Mouse (Mus musculus): ENCODE results near the gene March8. TPM values are rescaled to one million over a fixed set of nuclear protein-coding genes. Genes with fewer than 3 reads are reported as not detected.

Gene March8
- polyA plus RNA-seq, 1 experiment from 2014 or later: 40.0 TPM

DNA sequence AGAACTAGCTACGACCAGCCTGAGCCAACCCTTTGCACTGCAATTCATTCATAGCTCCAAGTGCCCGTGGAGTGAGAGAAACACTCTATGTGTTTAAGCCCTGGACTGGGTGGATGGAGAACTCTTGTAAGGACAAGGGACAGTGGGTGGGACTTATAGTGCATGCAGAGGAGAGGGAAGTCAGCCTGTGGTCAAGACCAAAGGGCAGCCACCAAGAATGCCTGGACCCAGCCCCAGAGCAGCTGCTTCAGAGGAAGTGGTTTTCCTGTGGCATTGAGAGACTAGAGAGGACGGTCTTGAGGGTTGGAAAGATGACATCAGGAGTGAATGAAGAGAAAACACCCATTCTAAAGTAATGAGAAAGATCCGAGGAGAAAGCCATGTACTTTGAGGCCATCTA, 118.0 kb downstream of the March8 start:
- Histone ChIP-seq H3K27ac (ENCODE audit: low read depth, low read length) (no peak overlapping the region), H3K4me1 (ENCODE audit: control insufficient read depth, insufficient read depth, low read length) (no peaks in the 10 kb centered on the region), H3K36me3 (ENCODE audit: control insufficient read depth, insufficient read depth, low read length) (no peaks in the 10 kb centered on the region), H3K27me3 (ENCODE audit: control insufficient read depth, insufficient read depth, low read length) (peaks cover 14% of the 10 kb centered on the region), H3K4me2 (replicated peaks; ENCODE audit: low read depth, low read length) (no peak overlapping the region), H3K9ac (ENCODE audit: low read depth, low read length) (no peak overlapping the region), H3K9me3 (ENCODE audit: control insufficient read depth, low read length) (no peaks in the 10 kb centered on the region), H3K4me3 (ENCODE audit: low read length) (no peak overlapping the region)
- no peak for ATAC-seq (ENCODE audit: low FRiP score, low TSS enrichment)
- WGBS: 81% methylated on average over 4 of the region's 4 CpGs

DNA sequence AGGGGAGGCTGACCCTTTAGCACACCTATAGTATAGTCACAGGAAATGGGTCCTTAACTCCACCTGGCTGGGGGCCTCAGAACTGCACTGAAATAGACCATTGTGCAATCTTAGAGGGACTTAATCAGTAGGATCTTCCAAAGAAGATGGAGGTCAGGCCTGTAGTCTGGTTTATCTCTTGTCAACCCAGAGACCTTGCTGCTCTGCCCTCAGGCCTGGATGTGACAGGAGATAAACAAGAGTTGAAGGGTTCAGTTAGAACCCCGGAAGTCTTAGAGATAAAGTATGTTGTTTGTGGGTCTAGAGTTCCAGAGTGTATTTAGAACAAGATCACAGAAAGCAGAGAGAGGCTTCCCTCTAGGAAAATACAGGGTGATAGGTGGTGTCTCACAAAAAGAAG, 118.7 kb downstream of the March8 start:
- Histone ChIP-seq H3K9ac (ENCODE audit: low read depth, low read length) (no peak overlapping the region), H3K4me3 (ENCODE audit: low read length) (no peak overlapping the region), H3K4me2 (replicated peaks; ENCODE audit: low read depth, low read length) (no peak overlapping the region), H3K27ac (ENCODE audit: low read depth, low read length) (no peak overlapping the region), H3K27me3 (ENCODE audit: control insufficient read depth, insufficient read depth, low read length) (peaks cover 19% of the 10 kb centered on the region), H3K4me1 (ENCODE audit: control insufficient read depth, insufficient read depth, low read length) (no peaks in the 10 kb centered on the region), H3K36me3 (ENCODE audit: control insufficient read depth, insufficient read depth, low read length) (no peaks in the 10 kb centered on the region), H3K9me3 (ENCODE audit: control insufficient read depth, low read length) (no peaks in the 10 kb centered on the region)
- ATAC-seq (ENCODE audit: low FRiP score, low TSS enrichment): no peak
- 94% methylated on average over 1 of the region's 1 CpGs for WGBS

- H3K27me3 ChIP-seq (ENCODE audit: control insufficient read depth, insufficient read depth, low read length): peaks cover 24% of the 10 kb centered on the region
- no peak overlapping the region for H3K4me3 ChIP-seq (ENCODE audit: low read length)
- no peaks in the 10 kb centered on the region for H3K9me3 ChIP-seq (ENCODE audit: control insufficient read depth, low read length)
- no peak overlapping the region for H3K4me2 ChIP-seq (replicated peaks; ENCODE audit: low read depth, low read length)
- ATAC-seq (ENCODE audit: low FRiP score, low TSS enrichment): no peak
- no peaks in the 10 kb centered on the region for H3K4me1 ChIP-seq (ENCODE audit: control insufficient read depth, insufficient read depth, low read length)
- H3K36me3 ChIP-seq (ENCODE audit: control insufficient read depth, insufficient read depth, low read length): no peaks in the 10 kb centered on the region
- WGBS: 88% methylated on average over 4 of the region's 4 CpGs
- H3K9ac ChIP-seq (ENCODE audit: low read depth, low read length): no peak overlapping the region
- no peak overlapping the region for H3K27ac ChIP-seq (ENCODE audit: low read depth, low read length)
These were observed 120.9 kb downstream of the March8 start for GRCm38 (mm10) chr6:116458728-116459127.

Other genes starting within 250 kb of the March8 start
- 14.1 and 17.6 TPM in 2 replicates for gene Tmcc1, start 144.5 kb upstream of the March8 start, polyA plus RNA-seq (2014; fragmentation: Nextera tagmentation; extraction: Ambion mirVana)
- gene Washc2, start 130.0 kb upstream of the March8 start, polyA plus RNA-seq (2014; fragmentation: Nextera tagmentation; extraction: Ambion mirVana): 28.4 and 58.6 TPM in 2 replicates
- 5.9 and 8.3 TPM in 2 replicates for gene Zfand4, start 73.8 kb upstream of the March8 start, polyA plus RNA-seq (2014; fragmentation: Nextera tagmentation; extraction: Ambion mirVana)
- 0.07 and 0.41 TPM in 2 replicates for gene Alox5, start 123.2 kb downstream of the March8 start, polyA plus RNA-seq (2014; fragmentation: Nextera tagmentation; extraction: Ambion mirVana)
- not detected in 2 replicates for gene Olfr211, start 151.1 kb downstream of the March8 start, polyA plus RNA-seq (2014; fragmentation: Nextera tagmentation; extraction: Ambion mirVana)
- not detected in 2 replicates for gene Olfr212, start 168.5 kb downstream of the March8 start, polyA plus RNA-seq (2014; fragmentation: Nextera tagmentation; extraction: Ambion mirVana)
- not detected in 2 replicates for gene Olfr213, start 200.4 kb downstream of the March8 start, polyA plus RNA-seq (2014; fragmentation: Nextera tagmentation; extraction: Ambion mirVana)
- gene Gm5580, start 213.1 kb downstream of the March8 start, polyA plus RNA-seq (2014; fragmentation: Nextera tagmentation; extraction: Ambion mirVana): 0.60 and 0.64 TPM in 2 replicates
- gene Olfr214, start 216.2 kb downstream of the March8 start, polyA plus RNA-seq (2014; fragmentation: Nextera tagmentation; extraction: Ambion mirVana): not detected in 2 replicates
- not detected in 2 replicates for gene Olfr215, start 246.2 kb downstream of the March8 start, polyA plus RNA-seq (2014; fragmentation: Nextera tagmentation; extraction: Ambion mirVana)

Measured in kidney, embryonic 14.5 days (tissue).